Mouse (Mus musculus): ENCODE measurements around the gene Aqp5.

Gene Aqp5

GRCm38 (mm10) chr15:99637405-99638123 is 47.0 kb downstream of the Aqp5 start:
- no peak for DNase-seq (ENCODE audit: low spot score)

DNA sequence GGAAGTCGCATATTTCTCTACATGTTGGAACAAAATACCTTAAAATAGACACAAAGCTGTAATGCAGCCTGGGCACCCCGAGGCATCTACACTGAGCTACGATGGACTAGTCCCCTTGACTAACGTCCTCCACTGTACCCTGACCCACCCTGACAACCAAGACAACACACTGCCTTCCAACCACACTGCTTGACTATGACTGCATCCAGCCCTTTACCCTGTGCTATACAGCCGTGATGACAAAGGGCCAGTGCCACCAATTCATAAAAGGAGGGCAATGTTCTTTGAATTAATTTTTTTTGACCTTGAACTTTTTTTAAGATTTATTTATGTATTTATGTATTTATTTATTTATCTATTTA is 47.5 kb downstream of the Aqp5 start:
- no peak for DNase-seq (ENCODE audit: low spot score)

DNA sequence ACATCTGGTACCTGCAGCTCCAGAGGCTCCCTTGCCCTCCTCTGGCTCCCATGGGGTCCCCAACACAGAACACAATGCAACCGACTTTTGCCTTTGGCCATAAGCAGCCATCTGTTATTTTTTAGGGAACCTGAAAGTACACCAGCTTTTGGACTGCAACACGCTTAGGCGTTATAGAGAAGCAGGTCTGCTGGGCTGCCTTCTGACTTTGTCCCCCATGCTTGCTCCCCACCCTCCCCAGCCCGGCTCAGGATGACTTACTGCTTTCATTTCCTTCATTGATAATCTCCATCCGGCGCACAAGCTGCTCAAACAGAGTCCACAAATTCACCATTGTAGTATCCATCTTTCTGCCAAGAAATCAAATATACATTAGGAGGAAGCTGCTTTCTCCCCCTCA is 52.0 kb downstream of the Aqp5 start:
- DNase-seq (ENCODE audit: low spot score) = no peak

DNA sequence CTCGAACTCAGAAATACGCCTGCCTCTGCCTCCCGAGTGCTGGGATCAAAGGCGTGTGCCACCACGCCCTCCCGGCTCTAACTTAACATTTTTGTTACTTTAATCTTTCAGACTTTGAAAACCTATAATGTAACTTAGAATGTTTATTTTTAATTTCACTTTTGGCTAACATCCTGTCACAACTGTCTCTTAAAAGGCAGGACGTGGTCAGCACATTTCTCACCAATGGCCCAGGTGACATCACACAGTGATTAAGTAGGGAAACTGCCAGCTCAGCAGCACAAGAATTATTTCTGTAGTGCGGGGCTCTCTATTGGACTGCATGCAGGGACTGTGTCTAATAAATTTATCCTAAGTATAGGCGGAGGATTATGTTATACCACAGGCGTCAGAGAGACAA is 53.2 kb downstream of the Aqp5 start:
- DNase-seq (ENCODE audit: low spot score) = no peak

Data from spleen, adult 12 weeks (tissue).